Mouse (Mus musculus) erythroblast, embryonic 14.5 days (primary cell): ENCODE data around the gene Vti1b. TPM values are rescaled to one million over a fixed set of nuclear protein-coding genes. Genes with fewer than 3 reads are reported as not detected.
"Not testable (repeated sequence)": the region's sequence is repeated elsewhere in the genome, so short reads cannot be mapped to it uniquely, and the experiment has no call there.

Source experiments
- H3K27me3 ChIP-seq: 2 replicates; pipeline ENCODE4 v1.6.1; 2012; ENCODE audit warnings: inconsistent platforms; ENCODE audit not compliant: control insufficient read depth
- H3K36me3 ChIP-seq: 2 replicates; pipeline ENCODE4 v1.6.1; 2012; ENCODE audit warnings: mild to moderate bottlenecking, inconsistent platforms; ENCODE audit not compliant: control insufficient read depth
- H3K4me1 ChIP-seq: 2 replicates; pipeline ENCODE4 v1.6.1; 2012; ENCODE audit warnings: inconsistent platforms; ENCODE audit not compliant: control insufficient read depth
- H3K4me3 ChIP-seq: replicated peaks from 2 replicates; pipeline ENCODE3; 2012; ENCODE audit warnings: moderate library complexity, mild to moderate bottlenecking, inconsistent platforms
- H3K9me3 ChIP-seq: 2 replicates; pipeline ENCODE4 v1.6.1; 2012; ENCODE audit warnings: low read length, inconsistent platforms, mixed read lengths; ENCODE audit not compliant: control insufficient read depth
- GATA1 ChIP-seq: IDR thresholded peaks from 2 replicates; pipeline ENCODE4 v1.6.1; 2012; ENCODE audit warnings: low read length, inconsistent platforms, mixed read lengths
- TAL1 ChIP-seq: IDR thresholded peaks from 3 replicates; pipeline ENCODE4 v1.6.1; 2012; ENCODE audit warnings: low read length, inconsistent platforms, mixed read lengths
- polyA plus RNA-seq: library from polyadenylated mRNA; stranded (reverse); fragments of >175 nt; gene quantifications from 2 replicates; pipeline ENCODE4 v1.2.3, GENCODE M21; 2012

The Vti1b gene
- polyA plus RNA-seq, 1 experiment = 2.5 TPM

DNA sequence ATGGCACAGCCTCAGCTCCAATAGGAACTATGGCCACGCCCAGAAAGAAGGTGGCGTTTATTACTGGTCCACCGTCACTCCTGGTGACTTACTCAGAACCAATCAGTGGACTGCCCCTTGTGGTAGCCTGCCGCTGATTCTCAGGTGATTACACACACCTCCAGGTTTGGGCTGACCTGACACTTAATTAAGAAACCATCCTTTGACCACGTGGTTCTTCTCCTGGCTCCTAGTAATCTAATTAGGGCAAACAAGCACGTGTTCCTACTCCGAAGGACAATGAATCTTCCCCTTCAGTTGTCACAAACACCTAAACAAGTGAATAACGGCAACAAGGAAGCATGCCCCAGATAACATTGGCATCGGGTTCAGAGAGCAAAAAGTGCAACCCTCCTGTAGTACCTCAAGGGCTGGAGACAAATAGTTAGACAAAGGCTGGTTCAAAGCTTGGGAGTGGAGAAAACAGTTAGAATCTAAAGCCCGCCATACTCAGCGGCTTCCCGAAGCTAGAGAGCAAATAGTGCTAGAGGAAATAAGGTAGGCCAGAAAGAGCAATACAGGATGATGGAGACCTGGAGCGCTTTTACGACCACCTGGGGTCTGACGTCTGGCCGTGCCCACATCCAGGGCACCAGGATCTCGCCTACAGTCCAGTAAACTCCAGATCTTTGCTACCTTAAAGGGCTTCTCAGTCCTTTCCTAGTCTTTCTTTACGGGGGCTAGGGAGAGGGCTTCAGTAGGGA is 18.6 kb upstream of the Vti1b start:
- Histone ChIP-seq H3K4me3 (peak overlapping the region; percentile 84), H3K4me1 (peaks cover 31% of the 10 kb centered on the region), H3K9me3 (no peaks in the 10 kb centered on the region), H3K27me3 (no peaks in the 10 kb centered on the region), H3K36me3 (peaks cover 35% of the 10 kb centered on the region)
- TF ChIP-seq GATA1 (no peak; the same call in 1 of the 2 replicates), TAL1 (no peak)

DNA sequence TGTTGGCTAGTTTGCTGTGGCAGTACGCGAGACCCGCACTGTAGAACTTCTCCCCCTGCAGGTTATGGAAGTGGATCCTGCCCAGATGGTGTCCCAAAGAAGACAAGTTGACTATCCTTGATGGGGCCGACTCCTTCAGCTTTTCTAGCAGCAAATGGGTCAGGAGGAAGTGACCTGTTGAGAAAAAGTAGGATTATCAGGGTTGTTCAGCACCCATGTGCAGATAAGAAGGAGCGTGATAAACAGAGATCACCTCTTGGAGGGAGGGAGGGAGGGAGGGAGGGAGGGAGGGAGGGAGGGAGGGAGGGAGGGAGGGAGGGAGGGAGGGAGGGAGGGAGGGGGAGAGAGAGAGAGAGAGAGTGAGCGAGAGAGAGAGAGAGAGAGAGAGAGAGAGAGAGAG is 12.7 kb upstream of the Vti1b start:
- H3K36me3 ChIP-seq = peaks cover 86% of the 10 kb centered on the region
- H3K4me1 ChIP-seq = peaks cover 25% of the 10 kb centered on the region
- H3K9me3 ChIP-seq, H3K4me3 ChIP-seq, H3K27me3 ChIP-seq: not testable (repeated sequence)

DNA sequence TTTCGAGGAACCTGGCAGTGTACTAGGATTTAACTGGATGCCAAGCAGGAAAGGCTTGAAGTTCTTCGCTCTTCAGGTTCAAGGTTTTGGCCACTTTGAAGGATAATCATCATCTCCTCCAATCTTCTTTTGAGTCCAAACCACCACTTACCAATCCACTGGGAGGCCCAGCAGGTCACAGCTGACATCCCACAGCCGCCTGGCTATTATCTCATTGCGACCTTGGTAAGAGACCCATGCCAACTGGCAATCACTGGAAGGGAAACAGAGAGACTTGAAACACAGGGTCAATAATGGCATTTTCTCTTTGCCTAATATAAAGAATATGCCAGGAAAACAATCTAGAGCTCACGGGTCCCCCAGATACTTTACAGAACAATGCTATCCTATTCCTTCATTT is 3.5 kb upstream of the Vti1b start:
- no peaks in the 10 kb centered on the region for H3K9me3 ChIP-seq
- no peaks in the 10 kb centered on the region for H3K27me3 ChIP-seq
- H3K4me1 ChIP-seq = peaks cover 33% of the 10 kb centered on the region
- TF ChIP-seq TAL1 = no peak
- TF ChIP-seq GATA1 = no peak
- H3K4me3 ChIP-seq = no peak overlapping the region
- H3K36me3 ChIP-seq = peaks cover 52% of the 10 kb centered on the region

DNA sequence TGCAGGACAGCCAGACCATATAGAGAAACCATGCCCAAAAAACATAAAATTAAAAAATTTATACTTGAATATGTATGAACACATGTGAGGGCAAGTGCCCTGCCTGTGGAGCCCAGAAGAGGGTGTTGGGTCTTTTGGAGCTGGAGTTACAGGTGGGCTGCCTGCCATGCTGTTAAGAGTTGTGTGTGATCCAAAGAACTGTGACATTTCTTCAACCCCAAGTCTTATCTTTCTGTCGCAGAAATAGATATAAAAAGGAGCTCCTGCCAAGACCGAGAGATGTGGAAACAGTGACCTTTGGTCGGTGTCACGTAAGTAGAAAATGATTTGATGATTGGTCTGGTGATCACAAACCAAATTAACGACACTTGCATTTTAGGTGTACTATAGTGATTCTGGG is 1.3 kb upstream of the Vti1b start:
- no peaks in the 10 kb centered on the region for H3K9me3 ChIP-seq
- H3K4me3 ChIP-seq = no peak overlapping the region
- no peak for TF ChIP-seq GATA1
- TF ChIP-seq TAL1 = no peak
- H3K4me1 ChIP-seq = peaks cover 36% of the 10 kb centered on the region
- peaks cover 43% of the 10 kb centered on the region for H3K36me3 ChIP-seq
- H3K27me3 ChIP-seq = no peaks in the 10 kb centered on the region

DNA sequence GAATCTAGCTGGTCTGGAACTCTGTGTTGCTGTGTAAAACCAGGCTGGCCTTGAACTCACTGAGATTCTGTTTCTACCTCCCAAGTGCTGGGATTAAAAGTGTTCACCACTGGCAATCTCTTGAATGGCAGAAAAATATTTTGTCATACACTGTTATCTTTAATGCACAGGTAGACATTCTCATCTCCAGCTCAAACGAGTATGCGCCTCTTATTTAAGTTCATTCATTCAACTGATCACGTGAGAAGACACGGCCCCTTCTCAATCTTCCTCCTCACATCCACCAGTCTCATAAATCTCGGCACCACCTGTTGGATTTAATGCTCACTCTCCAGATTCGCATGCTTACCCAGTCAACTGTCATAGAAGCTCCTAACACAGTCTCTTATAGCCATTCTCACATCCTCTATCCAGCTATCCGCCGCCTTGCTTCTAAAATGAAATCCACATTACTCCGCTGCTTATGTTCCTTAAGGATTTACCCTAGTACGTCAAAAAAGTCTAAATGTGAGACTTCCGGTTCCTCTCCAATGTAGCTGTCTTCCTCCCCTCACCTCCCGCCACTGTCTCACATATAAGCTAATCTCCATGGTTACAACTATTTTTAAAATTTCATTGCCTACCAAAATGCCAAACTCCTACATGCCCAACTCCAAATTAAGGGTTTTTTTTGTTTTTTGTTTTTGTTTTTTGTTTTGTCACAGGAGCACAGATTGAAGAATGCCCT is 1.0 kb downstream of the Vti1b start:
- TF ChIP-seq GATA1 (no peak), TAL1 (no peak)
- peaks cover 36% of the 10 kb centered on the region for H3K4me1 ChIP-seq

DNA sequence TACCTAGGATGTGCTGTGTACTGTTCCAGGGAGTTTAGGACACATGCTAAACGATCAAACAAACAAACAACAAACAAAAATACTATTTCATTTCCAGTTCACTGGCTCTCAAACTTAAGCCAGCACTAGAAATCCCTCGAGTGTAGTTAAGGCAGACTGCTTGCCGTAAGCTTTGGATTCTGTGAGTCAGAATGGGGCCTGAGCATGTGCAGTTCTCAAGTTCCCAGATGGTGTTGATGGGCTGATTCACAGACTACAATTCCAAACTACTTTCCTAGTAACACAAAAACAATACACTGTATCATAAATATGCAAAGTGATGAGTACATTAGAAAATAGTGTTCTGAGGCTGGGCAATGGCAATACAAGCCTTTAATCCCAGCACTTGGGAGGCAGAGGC is 2.0 kb downstream of the Vti1b start:
- H3K4me1 ChIP-seq = peaks cover 36% of the 10 kb centered on the region
- TF ChIP-seq GATA1 (no peak), TAL1 (no peak)

More for the DNA sequence above, 1.0 kb downstream of the Vti1b start:
- no peaks in the 10 kb centered on the region for H3K27me3 ChIP-seq
- no peaks in the 10 kb centered on the region for H3K9me3 ChIP-seq
- peak overlapping the region; percentile 68 for H3K4me3 ChIP-seq
- H3K36me3 ChIP-seq = peaks cover 28% of the 10 kb centered on the region

DNA sequence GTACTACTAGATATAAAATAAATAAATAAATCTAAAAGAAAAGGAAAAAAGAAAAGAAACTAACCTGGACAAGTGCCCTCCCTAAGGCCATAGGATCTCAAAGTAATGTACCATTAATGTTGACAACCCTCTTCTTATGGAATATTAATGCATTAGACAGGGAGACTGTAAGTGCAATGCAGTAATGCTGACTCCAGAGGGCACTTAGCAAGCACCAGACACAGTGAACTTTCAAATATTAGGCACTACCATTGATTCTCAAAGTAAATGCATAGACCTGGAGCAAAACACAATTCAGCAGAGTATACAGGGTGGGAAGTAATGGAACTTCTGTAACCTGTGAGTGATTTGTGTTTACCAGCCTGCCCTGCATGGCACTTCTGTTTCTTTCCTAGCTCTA is 3.3 kb downstream of the Vti1b start:
- no peak for TF ChIP-seq GATA1
- no peak for TF ChIP-seq TAL1
- no peak overlapping the region for H3K4me3 ChIP-seq
- no peaks in the 10 kb centered on the region for H3K27me3 ChIP-seq
- H3K9me3 ChIP-seq = no peaks in the 10 kb centered on the region
- peaks cover 29% of the 10 kb centered on the region for H3K4me1 ChIP-seq
- peaks cover 24% of the 10 kb centered on the region for H3K36me3 ChIP-seq

More for the DNA sequence above, 2.0 kb downstream of the Vti1b start:
- no peak overlapping the region for H3K4me3 ChIP-seq
- H3K36me3 ChIP-seq = peaks cover 24% of the 10 kb centered on the region
- no peaks in the 10 kb centered on the region for H3K9me3 ChIP-seq
- no peaks in the 10 kb centered on the region for H3K27me3 ChIP-seq

DNA sequence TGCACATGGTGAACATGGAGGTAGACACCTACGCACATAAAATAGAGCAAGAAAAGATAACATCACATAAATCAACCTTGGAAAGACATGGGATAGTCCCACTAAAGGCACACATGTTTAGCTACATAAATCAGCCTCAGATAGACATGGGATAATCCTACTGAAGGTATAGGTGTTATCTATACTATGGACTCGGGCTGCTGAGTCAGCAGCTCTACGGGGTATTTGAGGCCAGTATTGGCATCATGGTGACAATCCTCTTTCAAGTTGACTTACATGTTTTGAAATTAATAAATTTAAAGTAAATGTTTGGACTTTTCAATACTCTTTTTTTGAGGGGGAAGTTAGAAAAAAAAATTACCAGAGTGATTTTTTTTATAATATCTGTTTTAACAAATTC is 9.6 kb downstream of the Vti1b start:
- Histone ChIP-seq H3K36me3 (peaks cover 69% of the 10 kb centered on the region), H3K4me3 (no peak overlapping the region), H3K27me3 (no peaks in the 10 kb centered on the region), H3K9me3 (no peaks in the 10 kb centered on the region), H3K4me1 (no peaks in the 10 kb centered on the region)
- TF ChIP-seq TAL1 (no peak), GATA1 (no peak)

DNA sequence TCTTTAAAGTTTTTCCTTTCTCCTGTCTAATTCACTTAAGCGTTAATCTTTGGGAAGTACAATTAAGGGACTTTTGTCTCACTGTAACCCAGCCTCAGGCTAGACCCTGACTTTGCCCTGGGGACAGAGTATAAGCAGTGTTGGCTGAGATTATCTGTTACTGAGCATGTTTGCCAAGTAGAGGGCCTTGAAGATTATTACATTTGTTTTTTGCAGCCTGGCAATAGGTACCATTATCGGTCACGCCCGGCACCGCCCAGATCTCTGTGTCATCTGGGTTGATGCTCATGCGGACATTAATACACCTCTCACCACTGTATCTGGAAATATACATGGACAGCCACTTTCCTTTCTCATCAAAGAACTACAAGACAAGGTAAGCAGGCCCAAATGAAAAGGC is 22.8 kb downstream of the Vti1b start:
- no peaks in the 10 kb centered on the region for H3K4me1 ChIP-seq
- no peaks in the 10 kb centered on the region for H3K9me3 ChIP-seq
- H3K36me3 ChIP-seq = peaks cover 6% of the 10 kb centered on the region
- no peak for TF ChIP-seq GATA1
- TF ChIP-seq TAL1 = no peak
- no peaks in the 10 kb centered on the region for H3K27me3 ChIP-seq
- no peak overlapping the region for H3K4me3 ChIP-seq
